Mouse (Mus musculus) small intestine, adult 2 months (tissue): ENCODE measurements around the gene Bcar1.

Source experiments
- CTCF ChIP-seq: fragments of 200-500 bp; IDR thresholded peaks from 2 replicates; pipeline ENCODE4 v1.5.1; 2012; ENCODE audit warnings: low read depth, mild to moderate bottlenecking, control low read depth, inconsistent platforms, low read length, moderate library complexity, mixed read lengths; ENCODE audit not compliant: insufficient replicate concordance, insufficient read length; ENCODE audit errors: extremely low read depth
- POLR2A ChIP-seq: fragments of 200-500 bp; IDR thresholded peaks from 2 replicates; pipeline ENCODE4 v1.6.1; 2012; ENCODE audit warnings: low read depth, mild to moderate bottlenecking, control low read depth, inconsistent platforms, low read length, moderate library complexity

DNA sequence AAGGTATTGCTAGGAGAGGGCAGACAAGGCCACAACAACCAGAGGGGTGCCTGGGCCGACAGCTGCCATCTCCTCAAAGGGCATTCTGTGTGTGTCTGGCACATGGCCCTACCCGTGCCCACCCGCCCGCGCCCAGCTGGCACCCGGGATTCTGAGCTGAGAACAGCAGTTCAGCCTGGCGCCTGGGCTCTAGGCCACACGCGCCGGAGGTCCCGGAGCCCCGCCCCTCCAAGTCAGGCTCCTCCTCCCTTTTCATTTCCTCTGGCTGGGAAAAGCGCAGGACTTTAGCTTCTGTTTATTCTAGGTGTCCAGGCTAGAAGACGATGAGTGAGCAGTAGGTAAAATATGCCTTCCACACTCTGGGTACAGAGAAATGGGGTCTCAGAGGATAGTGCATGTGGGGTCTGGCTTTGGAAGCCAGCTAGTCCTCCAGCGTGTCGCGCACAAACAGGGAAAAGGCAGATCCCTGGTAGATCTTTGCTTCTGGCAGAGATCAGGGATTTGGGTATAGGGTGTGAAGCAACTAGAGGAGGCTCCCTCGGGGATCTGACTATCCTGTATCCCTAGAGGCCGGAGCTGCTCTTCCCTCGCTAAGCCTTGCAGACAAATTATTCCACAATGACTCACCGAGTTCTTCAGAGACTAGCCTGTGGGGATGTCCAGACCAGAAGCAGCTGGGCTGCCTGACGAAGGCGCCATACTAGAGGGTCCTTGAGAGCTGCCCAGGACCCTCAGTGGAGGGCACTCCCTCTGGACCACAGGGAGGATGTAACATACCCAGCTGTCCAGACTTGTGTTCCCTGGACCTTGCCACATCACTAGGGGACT is 2.2 kb upstream of the Bcar1 start:
- TF ChIP-seq POLR2A (no peak; the same call in 1 of the 2 replicates), CTCF (peak; percentile 21; the same call in 1 of the 2 replicates)
